Mouse (Mus musculus) intestine, embryonic 14.5 days (tissue): ENCODE results near the gene Rnf220. TPM values are rescaled to one million over a fixed set of nuclear protein-coding genes. Genes with fewer than 3 reads are reported as not detected.

Experiments
- ATAC-seq: fragments of 200-750 bp; cut with Nextera tagmentation; replicated peaks from 2 replicates; pipeline ENCODE4 v1.8.0; 2017; ENCODE audit warnings: low read depth, moderate number of reproducible peaks, moderate TSS enrichment, moderate library complexity; ENCODE audit not compliant: low FRiP score, low TSS enrichment
- DNase-seq: peaks from one replicate; pipeline ENCODE4 v3.0.0-alpha.2; 2018; ENCODE audit warnings: low spot score
- H3K27ac ChIP-seq: fragments of 300-500 bp; sonication (generic); 2 replicates; pipeline ENCODE4 v1.5.1; 2014; ENCODE audit warnings: low read depth, mild to moderate bottlenecking, control low read depth
- H3K27me3 ChIP-seq: fragments of 300-500 bp; sonication (generic); replicated peaks from 2 replicates; pipeline ENCODE4 v1.6.1; 2014; ENCODE audit warnings: low read length, control low read depth; ENCODE audit not compliant: control insufficient read depth, insufficient read depth
- H3K36me3 ChIP-seq: fragments of 300-500 bp; sonication (generic); 2 replicates; pipeline ENCODE4 v1.6.1; 2014; ENCODE audit warnings: low read length, control low read depth; ENCODE audit not compliant: control insufficient read depth, insufficient read depth
- H3K4me1 ChIP-seq: fragments of 300-500 bp; sonication (generic); replicated peaks from 2 replicates; pipeline ENCODE4 v1.6.1; 2014; ENCODE audit warnings: low read length, control low read depth, mixed read lengths; ENCODE audit not compliant: control insufficient read depth, insufficient read depth
- H3K4me2 ChIP-seq: fragments of 300-500 bp; sonication (generic); 2 replicates; pipeline ENCODE4 v1.6.1; 2014; ENCODE audit warnings: low read length
- H3K4me3 ChIP-seq: fragments of 300-500 bp; sonication (generic); 2 replicates; pipeline ENCODE4 v1.5.1; 2014; ENCODE audit warnings: low read depth, low read length, control low read depth, mixed read lengths
- H3K9ac ChIP-seq: fragments of 300-500 bp; sonication (generic); 2 replicates; pipeline ENCODE4 v1.6.1; 2014; ENCODE audit warnings: mild to moderate bottlenecking, low read length
- H3K9me3 ChIP-seq: fragments of 300-500 bp; sonication (generic); 2 replicates; pipeline ENCODE4 v1.6.1; 2016; ENCODE audit warnings: low read length, control low read depth; ENCODE audit not compliant: control insufficient read depth
- WGBS: fragments of 180-500 bp; shearing (Covaris S2); extraction: QIAGEN DNeasy Blood & Tissue Kit; methylation state at CpG from one replicate; pipeline ENCODE4 v1.1.7; 2014; 5-methylcytosine and 5-hydroxymethylcytosine counted together
- polyA plus RNA-seq: library from polyadenylated mRNA; unstranded; fragments of >200 nt; fragmentation: Nextera tagmentation; extraction: Ambion mirVana; gene quantifications from 2 replicates; pipeline ENCODE4 v1.2.1, GENCODE M21; 2014

Gene Rnf220
- polyA plus RNA-seq, 1 experiment from 2014 or later: 65.1 TPM

DNA sequence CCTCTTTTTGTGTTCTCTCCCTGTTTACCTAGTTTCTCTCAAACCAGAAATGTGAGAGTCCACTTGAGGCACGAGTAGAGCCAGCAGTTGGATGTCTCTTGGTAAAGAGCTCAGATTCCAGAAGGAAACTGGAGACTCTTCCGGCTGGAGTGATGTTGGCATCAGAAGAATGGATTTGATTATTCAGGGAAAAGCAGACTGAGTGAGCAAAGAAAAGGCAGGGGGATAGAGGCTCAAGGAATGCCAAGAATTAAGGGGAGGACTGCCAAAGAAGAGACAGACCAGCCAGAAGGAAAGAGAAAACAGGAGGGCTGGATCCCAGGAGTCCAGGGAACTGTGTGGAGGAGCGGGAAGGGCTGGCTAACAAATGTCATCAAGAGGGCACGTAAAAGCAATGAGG, 261.0 kb downstream of the Rnf220 start:
- Histone ChIP-seq H3K9me3 (no peaks in the 10 kb centered on the region), H3K9ac (no peak overlapping the region), H3K4me3 (no peak overlapping the region), H3K4me1 (no peaks in the 10 kb centered on the region), H3K36me3 (no peaks in the 10 kb centered on the region), H3K27ac (no peak overlapping the region), H3K27me3 (no peaks in the 10 kb centered on the region), H3K4me2 (no peak overlapping the region)
- DNase-seq (no peak), ATAC-seq (no peak)
- 53% methylated on average over 4 of the region's 4 CpGs for WGBS

DNA sequence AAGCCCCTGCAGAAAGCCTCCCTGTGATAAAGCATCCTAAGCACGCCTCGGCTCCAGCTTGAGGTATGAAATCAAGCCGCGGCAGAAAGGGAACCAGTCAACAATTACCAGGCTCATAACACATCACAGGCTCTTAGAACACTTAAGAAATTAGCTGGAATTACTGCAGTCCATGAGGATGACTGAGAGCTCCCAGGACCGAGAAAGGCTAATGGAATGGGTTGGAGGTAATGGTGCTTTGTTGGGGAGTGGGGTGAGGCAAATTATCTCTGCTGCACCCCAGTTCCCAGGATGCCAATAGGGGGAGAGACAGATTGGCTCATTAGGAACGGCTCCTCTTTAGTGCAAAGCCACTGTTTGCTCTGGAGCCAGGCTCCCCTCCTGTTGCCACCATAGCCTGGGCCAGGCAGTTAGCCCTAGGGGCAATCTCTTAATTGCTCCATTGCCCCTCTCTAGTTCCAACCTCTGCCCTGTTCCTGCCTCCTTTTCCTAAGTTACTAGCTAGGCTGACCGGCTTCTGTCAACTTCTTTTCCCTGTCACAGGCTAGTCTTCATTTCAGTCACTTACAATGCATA, 262.6 kb downstream of the Rnf220 start:
- no peak for DNase-seq

DNA sequence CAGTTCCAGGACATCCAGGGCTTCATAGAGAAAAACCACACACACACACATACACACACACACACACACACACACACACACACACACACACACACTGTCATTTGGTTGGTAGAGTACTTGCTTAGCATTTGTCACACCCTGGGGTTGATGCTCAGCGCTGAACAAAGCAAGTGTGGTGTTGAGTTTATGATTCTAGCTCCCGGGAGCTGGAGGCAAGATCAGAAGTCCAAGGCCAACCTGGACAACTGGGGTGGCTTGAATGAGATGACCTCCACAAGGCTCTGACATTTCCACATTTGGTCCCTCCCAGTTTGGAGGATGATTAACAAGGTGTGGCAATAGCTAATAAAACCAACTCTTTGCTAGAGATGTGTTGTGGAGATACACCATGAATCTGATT, 265.6 kb downstream of the Rnf220 start:
- ATAC-seq: no peak
- DNase-seq: no peak
- Histone ChIP-seq H3K27ac (no peak overlapping the region), H3K4me1 (no peaks in the 10 kb centered on the region), H3K27me3 (no peaks in the 10 kb centered on the region), H3K9ac (no peak overlapping the region), H3K4me3 (no peak overlapping the region), H3K9me3 (no peaks in the 10 kb centered on the region), H3K4me2 (no peak overlapping the region), H3K36me3 (no peaks in the 10 kb centered on the region)
- 68% methylated on average over 2 of the region's 2 CpGs for WGBS

More for the DNA sequence above, 262.6 kb downstream of the Rnf220 start:
- H3K4me3 ChIP-seq: no peak overlapping the region
- WGBS: 51% methylated on average over 7 of the region's 7 CpGs
- H3K36me3 ChIP-seq: no peaks in the 10 kb centered on the region
- no peak for ATAC-seq
- no peaks in the 10 kb centered on the region for H3K27me3 ChIP-seq
- H3K27ac ChIP-seq: no peak overlapping the region
- no peak overlapping the region for H3K4me2 ChIP-seq
- no peak overlapping the region for H3K9ac ChIP-seq
- H3K4me1 ChIP-seq: no peaks in the 10 kb centered on the region
- no peaks in the 10 kb centered on the region for H3K9me3 ChIP-seq

DNA sequence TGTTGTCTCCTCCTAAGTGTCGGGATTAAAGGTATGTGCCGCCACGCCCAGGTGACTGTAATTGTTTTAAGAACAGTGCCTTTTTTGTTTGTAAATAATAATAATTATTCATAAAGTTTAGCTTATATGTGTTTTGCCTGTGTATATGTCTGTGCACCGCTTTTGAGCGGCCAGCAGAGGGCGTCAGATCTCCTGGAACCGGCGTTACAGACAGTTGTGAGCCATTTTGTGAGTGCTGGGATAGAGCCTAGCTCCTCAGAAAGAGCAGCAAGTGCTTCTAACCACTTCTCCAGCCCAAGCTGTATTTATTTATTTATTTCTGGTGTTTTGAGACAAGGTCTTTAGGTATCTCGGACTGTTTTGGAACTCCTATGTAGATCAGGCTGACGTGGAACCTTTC, 266.5 kb downstream of the Rnf220 start:
- WGBS: 57% methylated on average over 10 of the region's 10 CpGs
- Histone ChIP-seq H3K9me3 (no peaks in the 10 kb centered on the region), H3K27me3 (no peaks in the 10 kb centered on the region), H3K4me1 (no peaks in the 10 kb centered on the region), H3K4me3 (no peak overlapping the region), H3K27ac (no peak overlapping the region), H3K9ac (no peak overlapping the region), H3K4me2 (no peak overlapping the region), H3K36me3 (no peaks in the 10 kb centered on the region)
- no peak for ATAC-seq
- no peak for DNase-seq

DNA sequence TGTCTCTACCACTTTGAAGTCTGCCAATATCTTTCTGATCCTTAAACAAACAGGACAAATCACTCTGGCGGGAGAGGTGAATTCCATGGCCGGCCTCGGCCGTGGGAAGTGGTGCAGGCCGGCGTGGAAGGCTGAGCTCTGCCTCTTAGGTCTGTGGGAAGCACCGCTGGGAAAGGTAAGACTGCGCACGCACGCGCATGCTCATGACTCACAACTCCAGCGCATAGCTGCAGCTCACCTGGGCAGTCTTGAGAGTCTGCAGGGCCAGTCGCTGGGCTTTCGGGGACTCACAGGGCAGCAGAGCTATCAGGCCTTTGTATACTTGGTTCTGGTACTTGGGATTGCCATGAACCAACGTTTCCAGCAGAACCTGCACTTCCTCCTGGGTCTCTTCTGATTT, 267.3 kb downstream of the Rnf220 start:
- no peaks in the 10 kb centered on the region for H3K9me3 ChIP-seq
- no peak for DNase-seq
- H3K27me3 ChIP-seq: no peaks in the 10 kb centered on the region
- H3K27ac ChIP-seq: no peak overlapping the region
- H3K9ac ChIP-seq: no peak overlapping the region
- ATAC-seq: no peak
- 49% methylated on average over 15 of the region's 15 CpGs for WGBS
- no peaks in the 10 kb centered on the region for H3K36me3 ChIP-seq
- no peak overlapping the region for H3K4me3 ChIP-seq
- no peak overlapping the region for H3K4me2 ChIP-seq
- H3K4me1 ChIP-seq: no peaks in the 10 kb centered on the region

DNA sequence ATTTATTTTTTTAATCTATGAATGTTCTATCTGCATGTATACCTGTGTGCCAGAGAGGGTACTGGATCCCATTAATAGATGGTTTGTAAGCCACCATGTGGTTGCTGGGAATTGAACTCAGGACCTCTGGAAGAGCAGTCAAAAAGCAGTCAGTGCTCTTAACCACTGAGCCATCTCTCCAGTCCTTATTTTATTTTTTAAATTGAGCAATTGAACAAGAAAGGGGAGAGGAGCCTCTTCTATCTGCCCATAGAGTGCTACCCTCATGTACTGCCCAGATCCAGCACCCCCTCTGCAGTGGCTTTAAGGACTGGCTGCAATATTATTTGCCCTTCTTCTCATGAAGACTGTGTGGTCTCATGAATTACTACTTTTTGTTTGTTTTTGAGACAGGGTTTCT, 271.6 kb downstream of the Rnf220 start:
- Histone ChIP-seq H3K36me3 (no peaks in the 10 kb centered on the region), H3K4me1 (no peaks in the 10 kb centered on the region), H3K9ac (no peak overlapping the region), H3K27me3 (no peaks in the 10 kb centered on the region), H3K4me3 (no peak overlapping the region), H3K4me2 (no peak overlapping the region), H3K9me3 (no peaks in the 10 kb centered on the region), H3K27ac (no peak overlapping the region)
- DNase-seq (no peak), ATAC-seq (no peak)

- ATAC-seq: no peak
These were observed 272.7 kb downstream of the Rnf220 start for GRCm38 (mm10) chr4:117224122-117224521.

DNA sequence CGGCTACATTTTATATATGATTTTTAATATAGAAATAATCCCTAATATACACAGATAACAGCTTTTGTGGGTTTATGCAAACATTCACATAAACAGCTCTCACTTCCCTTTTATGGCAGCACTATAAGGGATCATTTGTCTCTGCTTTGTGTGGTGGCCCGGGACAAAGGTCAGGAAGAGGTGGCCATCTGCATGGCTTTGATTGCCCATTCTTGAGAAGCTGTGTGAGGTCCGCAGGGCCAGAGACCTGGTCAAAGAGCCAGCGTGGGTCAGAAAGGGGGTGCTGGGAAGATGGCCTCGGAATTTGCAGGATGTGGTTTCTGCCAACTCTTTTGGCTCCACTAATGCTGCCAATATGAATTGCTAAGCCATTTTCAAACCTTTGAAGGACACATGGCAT, 273.9 kb downstream of the Rnf220 start:
- Histone ChIP-seq H3K27ac (no peak overlapping the region), H3K4me2 (no peak overlapping the region), H3K4me3 (no peak overlapping the region), H3K4me1 (0 out of 2 replicates have a peak, but pooled peaks cover 3% of the 10 kb centered on the region), H3K36me3 (no peaks in the 10 kb centered on the region), H3K9me3 (no peaks in the 10 kb centered on the region), H3K27me3 (no peaks in the 10 kb centered on the region), H3K9ac (no peak overlapping the region)
- WGBS: 28% methylated on average over 5 of the region's 5 CpGs
- ATAC-seq: no peak
- no peak for DNase-seq

More at GRCm38 (mm10) chr4:117224122-117224521, 272.7 kb downstream of the Rnf220 start:
- Histone ChIP-seq H3K4me2 (no peak overlapping the region), H3K36me3 (no peaks in the 10 kb centered on the region), H3K4me1 (no peaks in the 10 kb centered on the region), H3K27ac (no peak overlapping the region), H3K27me3 (no peaks in the 10 kb centered on the region), H3K9me3 (no peaks in the 10 kb centered on the region), H3K9ac (no peak overlapping the region), H3K4me3 (no peak overlapping the region)
- 79% methylated on average over 8 of the region's 8 CpGs for WGBS
- DNase-seq: no peak

GRCm38 (mm10) chr4:117221836-117222235, 275.0 kb downstream of the Rnf220 start:
- 0 out of 2 replicates have a peak, but pooled peaks cover 3% of the 10 kb centered on the region for H3K4me1 ChIP-seq
- H3K9ac ChIP-seq: no peak overlapping the region
- no peak overlapping the region for H3K4me3 ChIP-seq
- WGBS: 86% methylated on average over 9 of the region's 9 CpGs
- DNase-seq: no peak
- no peak overlapping the region for H3K27ac ChIP-seq
- no peaks in the 10 kb centered on the region for H3K36me3 ChIP-seq
- H3K9me3 ChIP-seq: no peaks in the 10 kb centered on the region
- H3K4me2 ChIP-seq: no peak overlapping the region
- H3K27me3 ChIP-seq: no peaks in the 10 kb centered on the region
- ATAC-seq: no peak
